ENCODE assay signal across 27 mouse cellular contexts in the genomic region with DNA sequence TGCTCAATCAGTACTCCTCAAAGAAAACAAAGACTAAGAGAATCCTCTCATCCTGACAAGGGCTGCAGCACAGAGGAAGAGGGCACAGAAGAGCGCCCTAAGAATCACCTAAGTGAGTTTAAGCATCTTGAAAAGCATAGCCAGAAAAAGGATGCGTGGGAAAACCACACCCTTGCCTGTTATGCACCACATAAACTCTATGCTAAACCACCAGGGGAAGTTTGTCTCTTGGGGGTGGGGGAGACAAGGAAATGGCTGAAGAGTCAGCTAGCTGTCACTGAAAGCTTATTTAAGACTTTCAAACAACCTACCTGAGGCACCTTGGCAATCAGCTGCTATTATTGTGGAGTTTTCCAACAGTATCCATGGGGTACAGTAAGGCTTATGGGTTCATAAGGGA. TPM values are rescaled to one million over a fixed set of nuclear protein-coding genes. Genes with fewer than 3 reads are reported as not detected.
"Had no signal": no experiment of that assay in that cellular context is flagged by ENCODE, and none has a peak within 500 bp of the region (broad histone marks: within the 10 kb centered on the region; RNA-seq: fewer than 3 reads in every experiment).

No protein-coding gene starts in this region.

- DNase-seq: kidney, adult 2 months; kidney, postnatal 25 days; layer of hippocampus, adult 9-11 months; layer of hippocampus, postnatal 36 days; left cerebral cortex, postnatal 4 days; liver, postnatal 0 days; lung, embryonic 14.5 days; right cerebral cortex, adult 18-20 months; right cerebral cortex, postnatal 14 days; right cerebral cortex, postnatal 4 days; thymus, postnatal 25 days had no signal

- ATAC-seq: liver, postnatal 0 days; lung, postnatal 0 days; midbrain, embryonic 13.5 days had no signal

RNA-seq across cellular contexts. Expression of a gene that starts 45.6 kb away (rescaled TPM):
- total RNA-seq: megakaryocyte, adult 5-6 weeks; midbrain, postnatal 0 days had no signal
- polyA plus RNA-seq: kidney, adult 2 months; kidney, embryonic 14.5 days; kidney, postnatal 0 days; large intestine, adult 2 months; limb, embryonic 12.5 days; limb, embryonic 15.5 days; liver, embryonic 11.5 days; liver, embryonic 14.5 days; liver, postnatal 0 days; lung, embryonic 14.5 days; lung, postnatal 0 days; macrophage; midbrain, embryonic 13.5 days; midbrain, postnatal 0 days; neural tube, embryonic 12.5 days; neural tube, embryonic 15.5 days; stomach, embryonic 15.5 days; thymus, postnatal 0 days had no signal
